Mouse (Mus musculus) adrenal gland, adult 2 months (tissue): ENCODE measurements at regions not wholly inside any gene's neighbourhood (a gene's known extent, or its start where the extent isn't known, plus 50 kb on each side); places are given as distances from the start of the nearest gene placed in this dataset.
"Not testable (repeated sequence)": the region's sequence is repeated elsewhere in the genome, so short reads cannot be mapped to it uniquely, and the experiment has no call there.

ENCODE experiments used
- DNase-seq: peaks from one replicate; pipeline ENCODE4 v3.0.0; 2021

GRCm38 (mm10) chr1:7388627-7389026 is 2580.9 kb downstream of the Gm37988 start:
- no peak for DNase-seq

- DNase-seq: no peak
Observed at GRCm38 (mm10) chr1:7393508-7393907, 2585.8 kb downstream of the Gm37988 start.

- no peak for DNase-seq
Observed at GRCm38 (mm10) chr1:7394161-7394560, 2586.5 kb downstream of the Gm37988 start.

- no peak for DNase-seq
Observed at GRCm38 (mm10) chr1:7395527-7395926, 2587.8 kb downstream of the Gm37988 start.

- DNase-seq: peak; percentile 6
Observed at GRCm38 (mm10) chr1:7396867-7397806, 2589.4 kb downstream of the Gm37988 start.

- peak; percentile 98 for DNase-seq
Observed at GRCm38 (mm10) chr1:7397807-7398446, 2590.2 kb downstream of the Gm37988 start.

- no peak for DNase-seq
Observed at GRCm38 (mm10) chr1:7398678-7399218, 2591.1 kb downstream of the Gm37988 start.

- not testable (repeated sequence) for DNase-seq
Observed at GRCm38 (mm10) chr1:7405651-7406050, 2598.0 kb downstream of the Gm37988 start.

GRCm38 (mm10) chr1:7414444-7414843 is 2606.8 kb downstream of the Gm37988 start:
- DNase-seq: no peak

- no peak for DNase-seq
Observed at GRCm38 (mm10) chr1:7451660-7452155, 2644.0 kb downstream of the Gm37988 start.

- no peak for DNase-seq
Observed at GRCm38 (mm10) chr1:7454931-7455330, 2647.2 kb downstream of the Gm37988 start.

- DNase-seq: no peak
Observed at GRCm38 (mm10) chr1:7457895-7458294, 2650.2 kb downstream of the Gm37988 start.

GRCm38 (mm10) chr1:7494096-7494495 is 2686.4 kb downstream of the Gm37988 start:
- no peak for DNase-seq

GRCm38 (mm10) chr1:7499042-7499441 is 2691.3 kb downstream of the Gm37988 start:
- DNase-seq: no peak

- DNase-seq: no peak
Observed at GRCm38 (mm10) chr1:7502363-7502762, 2694.7 kb downstream of the Gm37988 start.

GRCm38 (mm10) chr1:7518791-7519190 is 2711.1 kb downstream of the Gm37988 start:
- DNase-seq: no peak

- DNase-seq: no peak
Observed at GRCm38 (mm10) chr1:7533506-7533905, 2725.8 kb downstream of the Gm37988 start.

- DNase-seq: no peak
Observed at GRCm38 (mm10) chr1:7535191-7535590, 2727.5 kb downstream of the Gm37988 start.

- no peak for DNase-seq
Observed at GRCm38 (mm10) chr1:7543492-7543891, 2735.8 kb downstream of the Gm37988 start.

GRCm38 (mm10) chr1:7548261-7548660 is 2740.6 kb downstream of the Gm37988 start:
- no peak for DNase-seq

- no peak for DNase-seq
Observed at GRCm38 (mm10) chr1:7574787-7575186, 2767.1 kb downstream of the Gm37988 start.

- DNase-seq: no peak
Observed at GRCm38 (mm10) chr1:7586409-7586808, 2778.7 kb downstream of the Gm37988 start.

GRCm38 (mm10) chr1:7591327-7591726 is 2783.6 kb downstream of the Gm37988 start:
- DNase-seq: no peak
